Mouse (Mus musculus): Measurements from ENCODE around the gene Apod.

The Apod gene

DNA sequence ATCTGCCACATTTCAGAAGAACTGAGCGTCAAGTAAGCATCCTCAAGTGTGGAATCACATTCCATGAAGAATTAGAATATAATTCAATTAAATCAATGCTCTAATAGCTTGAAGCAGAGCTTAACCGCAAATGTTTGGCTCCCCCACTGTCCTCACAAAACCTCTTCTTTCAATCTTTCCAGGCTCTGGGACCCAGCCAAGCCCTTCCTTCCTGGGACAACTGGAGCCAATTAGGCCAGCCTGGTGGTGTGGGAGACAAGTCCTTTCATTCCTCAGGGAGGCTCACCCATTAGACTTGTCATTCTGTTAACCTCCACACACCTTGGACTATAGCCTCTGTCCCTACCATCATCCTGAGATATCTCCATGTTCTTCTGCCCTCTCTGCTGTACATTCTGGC is 32.6 kb downstream of the Apod start:
- no peak for DNase-seq (ENCODE audit: low read depth, low spot score)

DNA sequence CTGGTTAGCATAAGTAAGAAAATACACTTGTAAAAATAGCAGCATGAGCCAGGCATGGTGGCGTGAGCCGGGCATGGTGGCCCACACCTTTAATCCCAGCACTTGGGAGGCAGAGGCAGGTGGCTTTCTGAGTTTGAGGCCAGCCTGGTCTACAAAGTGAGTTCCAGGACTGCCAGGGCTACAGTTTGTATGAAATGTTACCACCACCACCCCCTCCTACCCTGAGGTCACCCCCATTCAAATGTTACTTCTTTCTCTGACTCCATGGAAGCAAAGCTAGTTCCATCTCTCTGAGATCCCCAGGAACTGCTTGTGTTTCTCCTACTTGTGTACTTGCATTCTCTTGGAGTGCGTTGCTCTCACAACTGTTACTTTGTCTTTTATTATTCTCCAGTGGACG is 34.4 kb downstream of the Apod start:
- DNase-seq (ENCODE audit: low read depth, low spot score), result no peak

DNA sequence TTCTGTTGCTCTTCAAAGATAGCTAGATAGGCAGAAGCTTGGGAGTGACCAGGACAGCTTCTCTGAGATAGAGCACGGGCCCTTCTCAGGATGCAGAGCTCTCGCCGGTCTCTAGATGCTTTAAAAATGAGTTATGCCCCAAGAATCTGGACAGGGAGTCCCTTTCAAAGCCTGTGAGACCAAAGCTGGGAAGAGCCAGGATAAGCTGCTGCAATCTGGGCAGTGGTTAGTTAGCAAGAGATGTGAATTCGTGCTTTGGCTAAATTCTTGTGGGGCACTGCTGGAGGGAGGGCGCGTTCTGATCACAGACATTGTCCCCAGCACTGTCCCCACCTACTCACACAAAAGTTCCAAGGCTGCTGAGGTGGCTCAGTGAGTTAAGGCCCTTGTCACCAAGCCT is 36.0 kb downstream of the Apod start:
- peak; percentile 35 for DNase-seq (ENCODE audit: low read depth, low spot score)

DNA sequence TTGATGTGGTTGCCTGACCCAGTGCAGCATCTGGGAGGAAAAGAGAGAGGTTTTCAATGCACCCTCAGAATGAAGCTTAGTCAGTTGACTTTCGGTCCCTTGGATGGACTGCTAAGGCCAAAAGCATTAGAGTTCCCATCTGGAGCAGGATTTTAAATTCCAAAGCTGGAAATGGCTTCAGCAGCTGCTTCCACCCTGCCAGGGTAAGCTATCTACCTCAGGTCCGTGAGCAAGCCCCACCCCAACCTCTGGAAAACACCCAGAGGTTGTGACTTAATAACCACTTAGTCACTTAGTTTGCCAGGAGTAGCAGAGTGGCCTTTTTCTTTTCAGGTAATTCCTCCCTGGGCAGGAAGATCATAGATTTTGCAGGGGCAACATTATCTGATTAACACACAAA is 36.5 kb downstream of the Apod start:
- DNase-seq (ENCODE audit: low read depth, low spot score), result no peak

DNA sequence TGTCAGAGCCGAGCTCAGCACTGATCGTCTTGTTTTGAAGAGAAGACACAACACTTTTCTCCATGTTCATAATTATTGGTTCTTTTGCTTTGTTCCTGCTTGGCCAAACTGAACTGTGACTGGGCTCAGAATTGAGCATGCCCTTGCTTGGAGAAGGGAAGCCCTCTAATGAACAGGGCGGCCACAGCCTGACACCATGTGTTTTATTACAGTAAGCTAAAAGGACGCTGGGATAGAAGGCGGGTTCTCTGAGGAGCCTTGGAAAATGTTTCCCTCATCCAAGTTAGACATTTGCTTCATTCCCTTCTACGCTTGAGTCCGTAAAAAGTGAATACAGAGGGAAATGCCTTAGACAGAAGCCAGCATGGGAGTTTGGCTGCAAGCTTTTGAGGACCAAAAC is 37.6 kb downstream of the Apod start:
- DNase-seq (ENCODE audit: low read depth, low spot score), result no peak

DNA sequence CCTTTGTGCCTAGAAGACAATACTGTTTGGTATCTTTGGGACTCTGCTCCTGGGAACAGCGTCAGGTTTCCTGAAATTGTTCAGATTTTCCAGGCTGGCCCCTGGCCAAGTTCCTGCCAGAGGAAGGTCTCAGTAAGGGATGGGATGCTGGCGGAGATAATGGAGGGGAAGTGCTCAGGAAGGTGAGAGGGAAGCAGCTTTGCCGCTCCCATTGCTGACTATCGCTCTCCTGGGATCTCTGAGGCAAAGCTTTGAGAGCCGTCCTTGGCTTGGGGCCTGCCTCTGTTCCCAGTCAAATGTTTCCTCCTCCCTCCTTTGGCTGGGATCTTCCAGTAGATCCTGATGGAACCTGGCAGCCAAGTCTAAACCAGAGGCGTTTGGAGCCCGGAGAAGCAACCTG is 38.1 kb downstream of the Apod start:
- no peak for DNase-seq (ENCODE audit: low read depth, low spot score)

DNA sequence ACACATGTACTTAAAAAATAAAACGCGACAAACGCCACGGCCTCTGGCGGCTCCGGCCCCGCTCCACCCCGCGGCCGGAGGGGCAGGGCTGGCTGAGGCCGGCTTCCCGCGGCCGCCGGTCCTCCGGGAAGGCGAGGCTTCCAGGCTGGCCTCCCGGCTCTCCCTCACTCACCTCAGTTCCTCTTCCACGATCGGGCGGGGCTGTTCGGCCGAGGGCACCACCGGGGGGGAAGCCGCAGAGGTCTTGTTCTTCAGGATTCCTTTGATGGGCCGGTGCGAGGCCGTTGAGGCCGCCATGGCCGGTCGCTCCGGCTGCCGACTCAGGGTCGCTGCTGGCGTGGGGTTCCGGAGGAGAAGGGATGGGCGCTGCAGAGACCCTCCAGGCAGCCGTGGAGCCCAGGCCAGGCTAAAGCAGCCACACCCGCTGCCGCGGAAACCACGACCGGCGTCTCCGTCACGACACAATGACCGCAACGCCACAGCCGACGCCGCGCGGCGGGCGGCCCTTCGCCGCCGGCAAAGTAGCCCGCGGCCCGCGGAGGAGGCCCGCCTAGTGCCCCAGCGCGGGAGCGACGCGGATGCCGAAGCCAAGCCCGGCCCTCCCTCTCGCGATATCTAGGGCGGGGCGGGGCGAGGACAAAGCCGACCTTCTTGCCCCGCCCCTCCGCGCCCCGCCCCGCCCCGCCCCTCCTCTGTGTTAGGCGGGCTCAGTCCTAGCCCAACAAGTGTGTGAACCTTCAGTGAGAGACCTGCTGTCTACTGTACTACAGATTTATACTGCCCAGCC is 39.7 kb downstream of the Apod start, which contains the start of gene Ppp1r2:
TSS of gene Ppp1r2 (minus strand) at position 604 of the 787 bp plus-strand sequence.
- peak; percentile 88 for DNase-seq (ENCODE audit: low read depth, low spot score)

DNA sequence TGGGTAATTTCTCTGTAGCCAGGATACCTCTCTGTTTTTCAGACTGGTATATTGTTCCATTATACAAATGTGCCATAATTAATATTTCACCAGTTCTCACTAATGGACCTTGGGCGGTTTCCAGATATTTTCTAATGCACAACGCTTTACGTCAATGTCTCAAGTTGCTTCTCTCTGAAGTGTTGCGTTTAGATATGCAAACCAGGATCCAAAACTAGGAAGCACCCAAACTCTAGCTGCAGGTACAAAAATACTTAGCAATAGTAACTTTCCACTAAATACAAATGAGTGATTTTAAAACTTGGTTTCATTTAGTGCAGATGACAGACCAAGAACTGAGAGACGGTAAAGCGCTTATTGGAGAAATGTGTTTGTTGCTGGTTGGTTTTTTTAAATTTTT is 40.5 kb downstream of the Apod start:
- DNase-seq (ENCODE audit: low read depth, low spot score), result peak; percentile 33

DNA sequence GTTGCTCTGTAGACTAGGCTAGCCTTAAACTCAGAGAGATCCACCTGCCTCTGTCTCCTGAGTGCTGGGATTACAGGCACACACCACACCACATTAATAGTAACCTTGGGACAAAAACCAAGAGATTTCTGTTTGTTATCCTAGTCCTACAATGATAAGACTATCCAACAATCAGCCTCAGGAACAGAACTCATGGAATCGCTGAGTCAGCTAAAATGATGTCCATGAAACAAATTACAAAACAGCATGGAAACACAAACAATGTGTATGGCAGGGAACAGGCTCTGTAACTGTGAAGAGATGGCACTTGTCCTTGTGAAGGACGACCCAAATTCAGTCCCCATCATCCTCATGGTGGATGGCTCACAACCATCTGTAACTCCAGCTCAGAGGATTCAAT is 47.9 kb downstream of the Apod start:
- no peak for DNase-seq (ENCODE audit: low read depth, low spot score)

DNA sequence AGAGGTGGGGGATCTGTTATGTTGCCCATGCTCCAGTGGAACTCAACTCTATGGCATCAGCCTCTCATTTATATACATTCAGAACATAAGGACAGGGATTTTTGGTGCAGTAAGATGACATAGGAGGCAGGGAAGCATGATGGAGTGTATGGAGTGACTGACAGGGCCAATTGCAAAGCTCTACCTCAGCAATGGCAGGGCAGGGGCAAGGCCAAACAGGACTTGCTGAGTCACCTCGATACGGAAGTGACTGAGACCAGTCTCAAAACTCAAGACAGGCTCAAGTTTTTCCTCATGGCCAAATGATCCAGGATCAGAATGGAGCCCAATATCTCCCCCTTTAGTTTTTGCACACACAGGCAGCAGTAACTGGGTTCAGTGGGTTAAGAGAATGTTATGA is 58.5 kb downstream of the Apod start:
- no peak for DNase-seq (ENCODE audit: low read depth, low spot score)

DNA sequence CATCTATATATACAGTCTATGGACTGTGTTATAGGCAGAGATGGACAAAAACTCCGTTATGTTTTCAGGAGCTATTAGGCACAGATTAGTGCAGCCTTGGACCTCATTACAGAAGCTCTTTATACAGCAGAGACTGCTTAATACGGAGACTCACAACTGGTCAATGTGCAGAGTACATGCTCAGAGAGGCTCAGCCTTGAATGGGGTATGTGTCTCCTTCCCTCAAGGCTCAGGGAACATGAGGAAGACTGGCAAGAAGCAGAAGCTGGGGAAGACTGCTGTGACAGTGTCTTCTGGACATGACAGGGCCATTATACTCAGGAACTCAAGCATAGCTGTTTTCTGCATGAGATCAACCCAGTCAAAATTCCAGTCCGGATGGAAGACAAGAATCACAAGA is 58.9 kb downstream of the Apod start:
- DNase-seq (ENCODE audit: low read depth, low spot score), result no peak

DNA sequence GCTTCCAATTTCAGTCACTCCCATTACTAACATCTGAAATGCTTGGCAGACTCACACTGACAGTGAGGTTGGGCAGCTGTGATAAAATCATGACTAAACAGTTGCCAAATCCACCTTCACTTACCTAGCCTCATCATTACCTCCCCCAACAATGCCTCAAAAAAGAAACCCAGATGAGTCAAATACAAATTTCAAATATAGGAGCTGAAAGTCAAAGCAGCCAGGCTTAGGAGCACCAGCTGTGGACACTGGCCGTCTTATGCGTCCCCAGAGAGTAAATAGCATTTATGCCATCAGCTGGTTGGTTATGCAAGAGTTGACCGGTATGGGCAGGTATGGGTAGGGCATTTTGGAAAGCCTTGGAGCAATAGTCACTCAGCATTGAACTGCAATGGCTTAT is 65.2 kb downstream of the Apod start:
- DNase-seq (ENCODE audit: low read depth, low spot score), result no peak

DNA sequence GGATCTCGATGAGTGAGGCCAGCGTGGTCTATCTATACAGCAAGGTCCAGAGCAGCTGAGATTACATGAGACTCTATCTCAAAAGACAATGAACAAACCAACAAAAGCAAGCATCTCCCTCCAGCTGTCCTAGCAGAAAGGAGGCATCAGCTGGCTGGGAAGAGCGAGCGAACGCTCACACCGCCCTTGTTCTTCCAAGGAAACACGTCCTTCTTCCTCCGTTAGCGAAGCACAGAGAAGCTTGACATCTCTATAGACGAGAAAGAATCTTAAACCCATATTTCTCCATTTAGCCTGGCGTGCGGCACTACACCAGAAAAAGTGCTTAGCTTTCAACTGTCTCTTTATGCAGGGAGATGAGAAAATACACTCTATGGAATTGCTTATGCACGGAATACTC is 65.9 kb downstream of the Apod start:
- no peak for DNase-seq (ENCODE audit: low read depth, low spot score)

DNA sequence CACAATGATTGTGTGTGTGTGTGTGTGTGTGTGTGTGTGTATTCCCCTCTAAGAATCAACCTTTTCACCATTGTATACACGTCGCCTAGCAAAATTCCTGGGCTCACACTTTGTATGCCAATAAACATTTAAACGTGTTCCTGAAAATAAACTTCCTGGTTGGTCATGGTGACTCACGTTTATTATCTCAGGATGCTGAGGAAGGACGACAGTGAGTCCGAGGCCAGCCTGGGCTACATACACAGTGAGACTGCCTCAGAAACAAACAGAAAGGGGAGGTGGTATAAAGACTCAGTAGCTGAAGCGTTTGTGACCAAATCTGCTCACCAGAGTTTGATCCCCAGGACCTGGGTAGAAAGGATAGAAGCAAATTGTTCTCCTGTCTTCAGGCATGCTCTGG is 67.2 kb downstream of the Apod start:
- DNase-seq (ENCODE audit: low read depth, low spot score), result no peak

Measured in 3T3-L1 (cell line).